Mouse (Mus musculus) megakaryocyte, adult 5-6 weeks (primary cell): ENCODE results near the gene Lrrk1. TPM values are rescaled to one million over a fixed set of nuclear protein-coding genes. Genes with fewer than 3 reads are reported as not detected.
"Not testable (repeated sequence)": the region's sequence is repeated elsewhere in the genome, so short reads cannot be mapped to it uniquely, and the experiment has no call there.

Source experiments
- ATAC-seq: 2 replicates; pipeline ENCODE4 v1.8.0; 2016; ENCODE audit warnings: mild to moderate bottlenecking, inconsistent platforms; ENCODE audit not compliant: poor library complexity, severe bottlenecking
- total RNA-seq, 2 experiments: library from RNA; stranded (forward) in 1 of 2; stranded (reverse) in 1 of 2; fragments of 153-499, 151-499 nt in 1 of 2; fragments of 221-1000, 200-1000 nt in 1 of 2; gene quantifications; 2 replicates each; pipeline versions ENCODE4 v1.2.3 to v1.2.4; 2015 to 2017

Lrrk1 gene
- total RNA-seq, 2 experiments from 2014 or later = 20.6 to 27.9 TPM

- ATAC-seq = no peak
Measured at GRCm38 (mm10) chr7:66200383-66200782, 187.8 kb downstream of the Lrrk1 start.

GRCm38 (mm10) chr7:66199391-66199831 is 188.7 kb downstream of the Lrrk1 start:
- peak; percentile 67 for ATAC-seq

- ATAC-seq = no peak
Measured at GRCm38 (mm10) chr7:66198416-66198815, 189.7 kb downstream of the Lrrk1 start.

GRCm38 (mm10) chr7:66196609-66197445 is 191.3 kb downstream of the Lrrk1 start:
- ATAC-seq = peak; percentile 59

GRCm38 (mm10) chr7:66195881-66196280 is 192.3 kb downstream of the Lrrk1 start:
- ATAC-seq = no peak

GRCm38 (mm10) chr7:66194511-66194910 is 193.6 kb downstream of the Lrrk1 start:
- no peak for ATAC-seq

GRCm38 (mm10) chr7:66190385-66190784 is 197.8 kb downstream of the Lrrk1 start:
- ATAC-seq = not testable (repeated sequence)

- no peak for ATAC-seq
Measured at GRCm38 (mm10) chr7:66187581-66188231, 200.4 kb downstream of the Lrrk1 start.

GRCm38 (mm10) chr7:66185370-66185769 is 202.8 kb downstream of the Lrrk1 start:
- no peak; the same call in 1 of the 2 replicates for ATAC-seq

GRCm38 (mm10) chr7:66184026-66184425 is 204.1 kb downstream of the Lrrk1 start:
- ATAC-seq = no peak

GRCm38 (mm10) chr7:66183404-66183803 is 204.7 kb downstream of the Lrrk1 start:
- no peak for ATAC-seq

GRCm38 (mm10) chr7:66182075-66182715 is 206.0 kb downstream of the Lrrk1 start:
- ATAC-seq = no peak

- ATAC-seq = no peak
Measured at GRCm38 (mm10) chr7:66180711-66181365, 207.3 kb downstream of the Lrrk1 start.

- ATAC-seq = peak; percentile 21
Measured at GRCm38 (mm10) chr7:66180260-66180659, 207.9 kb downstream of the Lrrk1 start.

- no peak for ATAC-seq
Measured at GRCm38 (mm10) chr7:66179711-66180110, 208.4 kb downstream of the Lrrk1 start.

GRCm38 (mm10) chr7:66179120-66179581 is 209.0 kb downstream of the Lrrk1 start:
- peak; percentile 50 for ATAC-seq

GRCm38 (mm10) chr7:66178101-66178500 is 210.0 kb downstream of the Lrrk1 start:
- ATAC-seq = no peak

- ATAC-seq = no peak
Measured at GRCm38 (mm10) chr7:66176929-66177328, 211.2 kb downstream of the Lrrk1 start.
